Mouse (Mus musculus) layer of hippocampus, postnatal 36 days (tissue): ENCODE data around the gene 1700017B05Rik. TPM values are rescaled to one million over a fixed set of nuclear protein-coding genes. Genes with fewer than 3 reads are reported as not detected.
"Not testable (repeated sequence)": the region's sequence is repeated elsewhere in the genome, so short reads cannot be mapped to it uniquely, and the experiment has no call there.

ENCODE experiments used
- DNase-seq, 2 experiments: peaks; one replicate each; pipeline ENCODE4 v3.0.0; 2022
- total RNA-seq, 2 experiments: library from RNA; stranded (reverse); gene quantifications; 2 replicates each; pipeline ENCODE4 v1.2.3; 2021

Gene 1700017B05Rik
- total RNA-seq, 2 experiments from 2014 or later = 31.7 to 33.8 TPM

DNA sequence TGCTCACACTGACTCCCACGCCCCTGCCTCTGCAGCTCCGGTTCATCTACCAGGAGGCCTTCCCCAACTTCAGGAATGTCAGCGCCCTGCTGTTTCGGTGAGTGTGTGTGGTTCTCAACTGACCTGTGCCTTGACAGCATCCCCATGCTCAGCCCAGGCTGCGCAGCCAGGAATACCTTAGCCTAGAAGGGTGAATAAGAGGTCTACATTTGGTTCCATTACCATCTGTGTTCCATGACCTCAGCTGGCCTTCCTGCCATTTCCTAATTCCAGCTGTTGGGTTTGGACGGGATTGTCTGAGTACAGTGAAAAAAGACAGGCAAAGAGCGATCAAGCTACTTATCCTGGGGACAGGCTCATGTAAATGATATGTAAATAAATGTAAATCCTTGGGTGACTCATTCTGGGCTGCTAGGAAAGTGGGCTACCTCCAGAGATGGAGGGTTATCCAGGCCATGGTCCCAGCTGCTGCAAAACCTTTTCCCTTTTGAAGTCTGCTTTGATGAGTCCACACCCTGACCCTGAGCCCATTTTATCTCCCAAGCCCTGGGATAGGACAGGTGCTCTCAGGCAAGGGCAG, 18.2 kb downstream of the 1700017B05Rik start:
- no peak for DNase-seq

DNA sequence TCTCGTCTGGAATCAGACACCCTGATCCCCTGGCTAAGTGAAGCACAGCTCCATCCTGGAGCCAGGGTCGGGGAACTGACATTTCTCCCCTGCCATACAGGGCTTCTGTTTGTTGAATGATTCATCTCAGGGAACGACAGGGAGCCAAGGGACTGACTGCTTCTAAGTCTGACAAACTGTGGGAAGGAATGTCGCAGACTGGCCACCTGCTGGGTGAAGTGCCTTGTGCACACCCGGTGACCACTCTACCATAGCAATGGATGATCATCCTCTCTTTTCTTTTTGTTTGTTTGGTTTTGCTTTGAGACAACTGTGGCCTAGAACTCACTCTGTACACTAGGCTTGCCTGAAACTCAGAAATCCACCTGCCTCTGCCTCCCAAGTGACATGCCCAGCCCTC, 19.5 kb downstream of the 1700017B05Rik start:
- no peak for DNase-seq

DNA sequence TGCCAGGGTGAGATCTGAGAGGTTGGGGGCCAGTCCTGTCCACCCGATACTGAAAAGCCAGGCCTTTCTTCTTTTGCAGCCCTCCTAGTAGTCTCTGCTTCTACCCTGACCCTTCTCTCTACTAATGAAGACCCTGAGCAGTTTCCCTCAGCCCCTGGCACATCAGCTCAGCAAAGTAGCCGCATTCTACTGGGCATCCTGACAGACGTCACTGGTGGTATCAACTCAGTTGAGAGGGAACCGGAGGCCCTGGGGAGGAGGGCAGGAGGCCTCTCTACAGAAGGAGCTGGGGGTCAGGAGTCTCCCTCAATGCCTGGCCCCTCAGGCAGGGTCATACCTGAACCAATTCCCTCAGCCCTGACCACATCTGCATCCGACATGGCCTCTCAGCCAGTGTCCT, 21.3 kb downstream of the 1700017B05Rik start:
- no peak for DNase-seq

DNA sequence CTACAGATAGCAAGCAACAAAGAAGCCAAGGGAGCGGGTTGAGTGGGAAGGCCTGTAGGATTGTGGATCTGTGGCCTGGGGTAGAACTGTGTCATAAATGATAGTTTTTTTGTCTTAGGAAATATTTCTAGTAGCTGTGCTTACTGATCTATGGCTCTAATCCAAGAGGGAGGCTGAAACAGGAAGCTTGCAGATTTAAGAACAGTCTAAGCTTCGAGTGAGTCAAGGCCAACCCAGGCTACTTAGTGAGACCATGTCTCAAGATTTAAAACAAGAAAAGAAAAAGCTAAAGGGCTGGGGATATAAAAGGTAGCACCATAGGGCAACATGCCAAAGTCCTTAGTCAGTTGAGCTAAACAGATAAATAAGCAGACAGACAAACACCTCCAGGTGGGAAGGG, 24.2 kb downstream of the 1700017B05Rik start:
- no peak for DNase-seq

DNA sequence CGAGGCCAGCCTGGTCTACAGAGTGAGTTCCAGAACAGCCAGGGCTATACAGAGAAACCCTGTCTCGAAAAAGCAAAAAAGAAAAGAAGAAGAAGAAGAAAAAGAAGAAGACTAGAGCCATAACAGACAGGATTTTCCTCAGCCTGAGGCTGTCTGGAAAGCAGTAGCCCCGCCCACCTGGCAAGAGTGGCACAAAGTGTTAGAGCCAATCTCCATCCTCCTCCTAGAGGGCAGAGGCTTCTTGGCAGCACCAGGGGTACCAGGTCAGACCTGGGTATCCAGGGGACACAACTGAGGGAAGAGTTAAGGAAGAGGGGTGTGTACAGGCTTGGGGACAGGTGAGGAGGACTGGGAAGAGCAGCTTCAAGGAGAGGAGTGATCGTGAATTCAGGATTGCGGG, 24.7 kb downstream of the 1700017B05Rik start:
- no peak for DNase-seq

DNA sequence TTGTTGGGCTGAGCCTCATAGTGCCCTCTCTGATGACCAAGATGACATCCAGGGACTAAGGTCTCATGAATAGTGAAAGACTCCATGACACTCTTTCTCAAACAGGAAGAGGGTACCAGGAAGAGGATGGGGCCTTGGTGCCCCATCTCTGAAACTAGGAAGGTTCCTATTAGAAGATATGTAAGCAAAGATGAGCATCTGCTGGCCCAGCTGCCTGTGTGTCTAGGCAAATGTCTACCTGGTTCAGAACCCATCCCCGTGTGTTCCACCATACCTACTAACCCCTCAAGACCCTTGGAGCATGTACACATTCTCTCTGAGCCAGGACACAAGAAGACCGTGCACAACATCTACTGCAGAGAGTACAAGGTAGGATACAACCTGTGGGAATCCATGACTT, 26.2 kb downstream of the 1700017B05Rik start, which contains the start of gene Trcg1:
Gene Trcg1, plus strand, starts transcription at position 301 of the 400 bp plus-strand sequence.
- DNase-seq = no peak

DNA sequence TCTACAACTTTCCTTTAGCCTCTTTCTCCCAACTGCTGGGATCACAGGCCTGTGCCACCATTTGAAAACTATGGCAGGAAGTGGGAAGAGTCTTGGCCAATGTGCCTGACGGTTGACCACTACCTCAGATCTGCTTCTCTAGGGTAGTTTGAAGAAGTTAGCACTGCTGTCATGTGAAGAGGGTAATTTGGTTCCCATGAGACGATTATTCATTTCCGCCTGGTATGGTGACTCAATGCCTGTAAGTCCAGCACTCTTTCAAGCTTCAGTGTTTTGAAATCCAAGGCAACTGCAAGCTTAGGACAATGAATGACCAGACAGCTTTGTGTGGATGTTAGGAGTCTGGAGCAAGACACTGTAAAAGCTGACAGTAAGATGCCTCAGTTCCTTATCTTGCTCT, 28.6 kb downstream of the 1700017B05Rik start:
- DNase-seq = no peak

DNA sequence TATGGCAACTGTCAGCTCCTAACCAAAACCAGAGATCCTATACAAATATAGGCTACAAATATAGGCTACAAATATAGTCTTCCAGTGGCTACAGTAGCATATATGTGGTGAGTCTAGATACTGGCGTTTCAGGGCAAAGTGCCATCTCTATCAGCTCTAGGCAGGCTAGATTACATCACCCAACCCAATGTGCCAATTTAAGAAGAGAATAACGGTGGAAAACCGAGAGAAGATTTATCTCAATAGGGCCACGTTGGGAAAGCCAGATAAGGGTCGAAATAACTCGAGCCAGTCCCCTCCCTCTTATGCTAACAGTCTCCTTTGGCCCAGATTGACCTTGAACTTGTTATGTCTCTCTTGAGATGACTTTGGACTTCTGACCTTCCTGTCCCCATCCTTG, 29.3 kb downstream of the 1700017B05Rik start:
- no peak for DNase-seq

DNA sequence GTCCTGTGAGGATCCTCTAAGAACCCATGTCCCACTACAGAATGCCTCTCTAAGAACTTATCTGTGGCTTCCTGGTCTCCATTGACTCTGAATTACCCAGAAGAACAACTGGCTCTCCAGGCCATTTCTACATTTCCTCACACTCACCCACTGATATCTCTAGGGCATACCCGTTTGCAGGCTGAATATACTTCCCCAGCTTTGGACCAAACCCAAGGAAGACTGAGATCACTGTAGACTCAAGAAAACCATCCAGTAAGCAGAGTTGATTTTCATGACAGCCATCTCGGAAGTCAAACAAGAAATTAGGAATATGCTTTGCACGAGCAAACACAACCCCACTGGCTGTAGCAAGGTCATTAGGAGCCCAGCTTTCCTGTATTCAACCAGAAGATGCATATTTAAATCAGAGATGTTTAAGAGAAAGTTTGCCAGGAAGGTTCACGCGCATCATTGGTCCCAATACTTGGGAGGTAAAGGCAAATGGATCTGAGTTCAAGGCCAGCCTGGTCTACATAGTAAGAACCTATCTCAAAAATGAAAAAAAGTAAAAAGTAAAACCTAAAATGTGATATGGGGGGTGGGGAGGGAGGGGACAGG, 30.0 kb downstream of the 1700017B05Rik start:
- DNase-seq = no peak

DNA sequence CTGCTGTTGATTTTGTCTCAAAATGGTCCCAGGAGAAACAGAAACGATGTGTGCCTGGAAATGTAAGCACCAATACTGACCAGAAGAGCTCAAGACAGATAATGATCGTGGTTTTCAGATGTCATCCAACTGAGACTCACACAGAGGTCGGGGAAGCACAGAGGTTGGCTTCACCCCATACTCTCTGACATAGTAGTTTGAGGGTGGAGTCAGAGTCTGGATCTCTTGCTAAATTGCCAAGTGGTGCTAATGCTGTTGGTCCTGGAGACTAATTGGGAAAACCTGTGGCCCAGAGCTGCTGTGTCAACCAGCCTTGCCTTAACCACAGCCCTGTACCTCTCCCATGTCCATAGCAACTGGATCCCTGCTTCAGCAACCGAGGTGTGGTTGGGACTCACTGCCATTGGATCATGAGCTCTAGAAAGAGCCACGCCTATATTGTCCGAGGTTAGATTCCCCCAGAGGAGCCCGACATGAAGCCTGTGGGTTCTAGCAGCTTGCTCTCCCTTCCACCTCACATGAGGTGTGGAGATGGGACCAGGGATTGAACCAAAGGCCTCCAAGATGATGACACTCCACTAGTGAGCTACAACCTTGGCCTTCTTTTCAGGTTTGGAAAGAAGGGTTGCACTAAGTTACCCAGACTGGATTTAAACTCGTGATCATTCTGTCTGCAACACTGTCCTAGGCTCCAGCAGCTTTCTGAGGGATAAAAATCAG, 30.7 kb downstream of the 1700017B05Rik start:
- DNase-seq = no peak

DNA sequence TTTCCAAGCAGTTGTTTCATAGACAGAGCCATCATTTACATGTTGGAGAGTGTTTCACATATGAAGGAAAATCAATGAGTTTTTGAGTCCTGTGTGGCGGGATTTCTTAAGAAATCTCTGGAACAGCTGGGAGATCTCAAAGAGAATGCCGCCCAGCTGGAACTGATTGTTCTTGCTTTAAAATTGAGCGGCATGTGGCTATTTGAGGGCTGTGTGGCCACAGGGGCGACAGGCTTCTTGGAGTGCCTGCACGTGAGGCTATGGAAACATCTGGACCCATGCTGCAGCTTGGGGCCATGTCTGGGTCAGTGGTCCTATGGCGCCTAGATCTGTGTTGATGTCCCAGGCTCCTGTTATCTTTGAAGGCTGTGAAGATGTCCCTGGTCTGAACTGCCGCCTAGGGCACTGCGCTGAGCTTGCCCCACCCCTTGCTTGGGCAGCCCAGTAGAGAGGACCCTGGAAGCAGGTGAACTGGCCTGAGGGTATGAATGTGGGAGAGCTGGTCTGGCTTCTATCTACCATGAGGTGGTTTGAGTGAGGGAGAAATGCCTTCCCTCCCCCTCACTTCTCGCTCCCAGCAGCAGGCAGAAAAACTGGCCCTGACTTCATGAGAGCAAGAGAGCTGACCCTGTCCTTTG, 32.1 kb downstream of the 1700017B05Rik start:
- no peak for DNase-seq

DNA sequence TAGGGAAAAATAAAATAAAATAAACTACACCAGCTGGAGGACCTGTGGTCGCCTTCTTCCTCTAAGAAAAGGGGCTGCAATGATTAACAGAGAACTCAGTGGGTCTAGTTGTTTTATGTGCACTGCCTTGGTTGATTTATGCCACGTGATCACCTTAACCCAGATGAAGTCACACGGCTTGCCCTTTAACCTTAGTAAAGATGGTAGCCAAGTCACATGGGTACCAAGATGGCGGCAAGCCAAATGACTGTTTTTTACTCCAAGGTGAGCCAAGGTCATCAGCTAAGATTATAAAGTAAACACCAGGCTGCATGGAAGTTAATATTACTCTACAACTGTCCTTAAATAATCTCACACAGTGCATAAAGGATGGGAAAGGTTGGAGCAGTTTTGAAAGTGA, 32.7 kb downstream of the 1700017B05Rik start:
- DNase-seq = no peak

DNA sequence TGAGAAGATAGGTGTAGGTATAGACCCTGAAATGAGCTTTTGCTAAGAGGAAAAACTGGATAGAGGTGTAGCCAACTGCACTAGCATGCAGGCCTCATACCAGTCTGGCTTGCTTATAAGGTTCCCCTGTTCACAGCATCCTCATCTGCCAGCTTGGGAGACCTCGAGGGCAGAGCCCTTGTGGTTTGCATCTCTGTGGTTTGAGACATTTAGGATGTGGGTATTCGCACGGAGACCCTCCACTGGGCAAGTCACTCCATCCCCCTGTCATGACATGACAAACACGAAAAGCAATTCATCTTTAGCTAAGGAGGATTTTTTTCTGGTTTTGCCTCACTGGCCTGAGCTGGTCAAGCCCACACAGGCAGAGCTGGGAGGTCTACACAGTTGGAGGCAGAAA, 34.2 kb downstream of the 1700017B05Rik start:
- no peak for DNase-seq

DNA sequence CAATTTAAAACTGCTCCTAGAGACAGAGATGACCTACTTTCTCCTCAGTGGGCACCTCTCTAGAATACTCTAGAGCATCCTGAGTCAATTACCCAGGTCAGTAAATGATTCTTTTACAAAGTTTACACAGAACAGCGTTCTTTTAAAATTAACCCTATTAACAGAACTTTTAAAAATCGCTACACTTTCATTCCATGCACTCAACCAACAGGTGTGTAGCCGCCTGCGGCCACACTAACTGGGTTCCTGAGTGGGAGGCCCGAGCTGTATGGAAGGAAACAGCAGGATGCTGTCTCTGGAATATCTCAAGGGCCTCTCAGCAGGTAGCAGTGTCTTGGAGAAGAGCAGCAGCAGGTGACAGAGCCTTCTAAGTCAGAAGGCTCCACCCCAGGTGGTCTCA, 35.2 kb downstream of the 1700017B05Rik start:
- DNase-seq = no peak

DNA sequence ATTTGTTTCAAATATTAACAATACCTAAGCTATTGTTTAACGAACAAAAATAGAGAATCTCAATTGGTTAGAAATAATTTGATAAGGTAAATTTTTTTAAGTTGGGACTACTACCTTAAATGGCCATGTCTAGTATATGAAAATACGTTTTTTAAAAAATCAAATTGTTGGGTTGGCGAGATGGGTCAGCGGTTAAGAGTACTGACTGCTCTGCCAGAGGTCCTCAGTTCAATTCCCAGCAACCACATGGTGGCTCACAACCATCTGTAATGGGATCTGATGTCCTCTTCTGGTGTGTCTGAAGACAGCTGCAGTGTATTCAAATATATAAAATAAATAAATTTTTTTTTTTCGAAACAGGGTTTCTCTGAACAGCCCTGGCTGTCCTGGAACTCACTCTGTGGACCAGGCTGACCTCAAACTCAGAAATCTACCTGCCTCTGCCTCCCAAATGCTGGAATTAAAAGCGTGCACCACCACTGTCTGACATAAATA, 35.7 kb downstream of the 1700017B05Rik start:
- not testable (repeated sequence) for DNase-seq

DNA sequence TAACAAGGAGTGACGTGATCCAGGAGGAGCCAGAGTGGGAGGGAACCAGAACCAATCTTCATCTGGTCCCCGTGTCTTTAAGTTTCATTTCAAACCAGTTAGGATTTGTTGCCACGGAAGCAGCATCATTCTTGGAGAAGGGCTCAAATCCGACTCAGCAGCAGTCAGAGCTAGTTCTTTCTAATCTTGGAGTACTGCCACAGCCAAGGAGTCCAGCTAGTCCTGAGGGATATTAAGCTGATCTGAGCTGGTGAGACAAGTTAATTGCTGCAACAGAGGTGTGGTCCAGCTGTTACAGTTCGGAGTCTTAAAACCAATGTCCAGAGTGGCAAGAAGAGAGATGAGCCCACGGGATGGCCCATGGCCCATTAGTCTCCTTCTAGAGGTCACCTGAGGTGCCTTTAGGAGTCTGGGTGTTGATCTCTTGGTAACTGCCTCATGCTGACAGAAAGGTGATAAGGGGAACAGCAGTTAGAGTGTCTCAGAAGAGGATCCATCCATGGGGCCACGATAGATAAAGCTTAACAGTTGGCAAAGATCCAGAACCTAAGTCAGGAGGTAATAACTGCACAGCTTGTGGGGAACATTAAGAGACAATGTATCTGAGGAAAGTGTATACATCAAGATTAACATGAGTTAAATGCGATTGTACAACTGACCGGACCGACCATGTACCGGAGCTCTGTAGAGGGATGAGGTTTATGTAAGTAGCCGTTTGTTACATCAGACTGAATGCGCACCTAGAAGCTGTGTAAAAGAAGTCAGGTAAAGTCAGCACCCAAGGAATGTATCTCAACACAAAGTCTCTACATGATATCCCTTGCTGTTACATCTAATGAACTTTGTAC, 36.4 kb downstream of the 1700017B05Rik start:
- DNase-seq = no peak

DNA sequence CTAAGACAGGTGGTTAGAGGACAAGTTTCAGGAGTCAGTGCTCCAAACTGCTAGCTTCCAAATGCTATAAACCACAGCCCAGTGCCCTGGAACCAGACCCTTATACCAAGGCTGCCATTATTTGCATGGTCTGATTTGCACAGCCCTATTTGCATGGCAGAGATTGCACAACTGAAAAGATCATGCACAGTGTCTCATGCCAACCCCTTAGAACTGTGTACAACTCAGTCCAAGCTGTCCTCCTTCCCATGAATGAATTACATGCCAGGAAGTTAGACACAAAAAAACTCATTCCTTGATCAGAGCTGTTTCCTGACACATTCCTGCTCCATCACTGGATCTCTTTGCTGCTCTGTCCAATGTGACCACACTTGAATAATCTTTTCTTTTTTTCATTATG, 39.1 kb downstream of the 1700017B05Rik start:
- DNase-seq = no peak

DNA sequence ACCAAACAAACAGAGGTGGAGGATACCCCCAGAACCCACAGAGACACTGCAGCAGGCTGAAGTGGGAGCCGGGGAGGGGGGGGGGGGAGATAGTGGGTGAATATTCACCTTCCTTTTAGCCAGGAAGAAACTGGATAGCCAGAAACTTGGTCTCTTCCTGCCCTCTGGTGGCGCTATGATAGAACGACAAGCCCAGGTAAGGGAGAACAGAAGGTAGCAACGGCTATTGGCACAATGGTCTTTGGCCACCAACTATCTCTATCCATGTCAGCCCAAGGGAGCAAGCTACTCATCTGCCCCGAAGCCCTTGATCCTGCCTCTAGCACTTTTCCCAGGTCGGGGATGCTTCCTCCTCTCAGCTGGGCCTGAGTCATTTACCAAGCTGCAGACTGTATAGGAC, 42.1 kb downstream of the 1700017B05Rik start:
- peak in 1 of 2 experiments; percentile 7 for DNase-seq

DNA sequence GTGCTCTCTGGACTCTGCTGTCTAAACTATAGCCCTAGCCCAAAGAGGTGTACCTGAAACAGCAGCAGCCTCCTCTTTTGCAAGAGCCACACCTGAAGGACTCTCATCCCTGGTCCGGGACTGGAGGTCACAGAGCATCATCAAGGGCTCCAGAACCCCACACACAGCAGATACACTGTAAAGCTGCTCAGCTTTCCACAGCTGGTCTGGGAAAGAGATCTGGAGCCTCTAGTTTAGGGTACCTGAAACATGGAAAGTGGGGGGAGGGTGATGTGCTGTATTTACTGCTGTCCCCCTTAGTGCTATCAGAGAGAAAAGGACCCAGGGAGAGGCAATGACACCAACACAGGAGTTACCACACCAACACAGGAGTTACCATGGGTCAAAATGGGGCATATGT, 42.9 kb downstream of the 1700017B05Rik start:
- no peak for DNase-seq

DNA sequence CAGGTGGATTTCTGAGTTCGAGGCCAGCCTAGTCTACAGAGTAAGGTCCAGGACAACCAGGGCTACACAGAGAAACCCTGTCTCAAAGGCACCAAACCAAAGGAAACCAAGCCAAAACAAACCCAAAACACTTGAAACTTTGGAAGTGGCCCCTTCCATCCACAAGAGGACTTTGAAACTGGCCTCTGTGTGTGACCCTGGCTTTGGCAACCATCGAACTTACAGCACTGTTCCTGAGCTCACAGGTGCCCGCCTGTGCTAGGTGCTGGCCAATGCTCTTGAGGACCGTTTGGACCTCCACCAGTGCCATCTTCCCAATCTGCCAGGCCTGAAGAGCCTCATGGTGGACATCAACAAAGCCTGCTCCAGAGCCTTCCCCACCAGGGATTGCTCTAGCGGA, 43.6 kb downstream of the 1700017B05Rik start:
- no peak for DNase-seq

DNA sequence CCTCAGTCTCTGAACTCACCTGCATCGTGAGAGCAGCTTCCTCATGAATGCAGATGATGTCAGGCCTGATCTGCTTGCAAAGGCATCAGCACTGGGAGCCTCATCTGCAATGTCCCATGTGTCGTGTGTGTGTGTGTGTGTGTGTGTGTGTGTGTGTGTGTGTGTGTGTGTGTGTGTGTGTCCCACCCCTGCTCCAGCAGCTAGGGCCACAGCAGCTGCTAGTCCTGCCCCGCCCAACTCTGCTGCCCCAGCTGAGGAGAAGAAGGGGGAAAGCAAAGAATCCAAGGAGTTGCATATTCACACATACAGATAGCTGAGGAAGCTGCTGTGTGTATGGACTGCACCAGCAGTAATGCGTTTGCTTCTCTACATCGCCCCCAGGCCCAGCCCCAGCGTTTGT, 45.2 kb downstream of the 1700017B05Rik start:
- DNase-seq = no peak

DNA sequence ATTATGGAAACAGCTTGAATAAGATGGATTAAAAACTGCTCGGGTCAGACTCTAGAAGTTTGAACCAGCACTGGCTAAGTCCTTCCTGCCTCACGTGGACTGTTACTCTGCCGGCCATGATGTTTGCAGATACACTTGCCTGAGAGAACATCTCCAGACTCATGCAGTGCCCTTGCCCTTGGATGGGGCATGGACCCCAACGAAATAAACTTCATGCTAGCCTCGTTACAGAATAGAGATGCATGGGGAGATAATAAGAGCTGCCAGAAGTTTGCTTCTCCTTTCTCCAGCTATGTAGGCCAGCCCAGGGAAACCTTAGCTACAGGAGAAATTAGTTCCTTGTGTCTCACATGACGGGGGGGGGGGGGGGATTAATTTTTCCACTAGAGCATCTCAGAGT, 47.9 kb downstream of the 1700017B05Rik start:
- no peak for DNase-seq
